Mouse (Mus musculus): ENCODE data around the gene Nfatc2.

The Nfatc2 gene

GRCm38 (mm10) chr2:168438981-168439452, 162.4 kb downstream of the Nfatc2 start:
- no peak for DNase-seq (ENCODE audit: low spot score)

GRCm38 (mm10) chr2:168434187-168434586, 167.3 kb downstream of the Nfatc2 start:
- DNase-seq (ENCODE audit: low spot score) = no peak

GRCm38 (mm10) chr2:168433392-168433791, 168.1 kb downstream of the Nfatc2 start:
- DNase-seq (ENCODE audit: low spot score) = no peak

DNA sequence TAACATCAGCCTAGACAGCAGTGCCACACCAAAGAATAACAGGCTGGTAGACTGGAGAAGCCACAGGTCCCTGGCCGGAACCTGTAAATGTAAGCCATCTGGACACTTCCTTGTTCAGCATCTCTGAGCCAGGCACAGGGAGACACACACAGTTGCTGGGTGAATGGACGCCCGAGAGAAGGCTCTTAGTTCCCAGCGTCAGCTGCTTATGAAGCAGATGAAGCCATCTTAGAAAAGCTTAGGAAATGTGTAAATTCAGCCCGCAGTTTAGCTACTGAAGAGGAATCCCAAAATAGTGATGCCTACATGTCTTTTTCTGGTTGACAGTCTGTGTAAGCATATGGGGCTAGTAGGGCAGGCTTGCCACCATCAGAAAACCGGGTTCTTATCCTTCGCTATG, 169.1 kb downstream of the Nfatc2 start:
- no peak for DNase-seq (ENCODE audit: low spot score)

DNA sequence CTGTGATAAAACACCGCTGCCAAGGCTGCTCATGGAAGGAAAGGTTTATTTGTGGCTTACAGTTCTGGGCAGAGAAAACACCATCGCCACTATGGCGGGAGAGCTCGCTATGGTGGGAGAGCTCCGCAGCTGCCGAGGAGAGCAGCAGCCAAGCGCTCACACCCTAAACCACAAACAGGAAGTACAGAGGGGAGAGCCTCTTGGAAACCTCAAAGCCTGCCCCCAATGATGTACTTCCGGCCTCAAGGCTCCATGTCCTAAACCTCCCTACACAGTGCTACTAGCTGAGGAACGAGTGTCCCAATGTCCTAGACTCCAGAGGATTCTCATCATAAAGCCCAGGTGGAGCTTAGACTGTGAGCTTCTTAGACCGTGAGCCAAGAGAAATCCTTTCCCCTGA, 171.9 kb downstream of the Nfatc2 start:
- DNase-seq (ENCODE audit: low spot score) = no peak

DNA sequence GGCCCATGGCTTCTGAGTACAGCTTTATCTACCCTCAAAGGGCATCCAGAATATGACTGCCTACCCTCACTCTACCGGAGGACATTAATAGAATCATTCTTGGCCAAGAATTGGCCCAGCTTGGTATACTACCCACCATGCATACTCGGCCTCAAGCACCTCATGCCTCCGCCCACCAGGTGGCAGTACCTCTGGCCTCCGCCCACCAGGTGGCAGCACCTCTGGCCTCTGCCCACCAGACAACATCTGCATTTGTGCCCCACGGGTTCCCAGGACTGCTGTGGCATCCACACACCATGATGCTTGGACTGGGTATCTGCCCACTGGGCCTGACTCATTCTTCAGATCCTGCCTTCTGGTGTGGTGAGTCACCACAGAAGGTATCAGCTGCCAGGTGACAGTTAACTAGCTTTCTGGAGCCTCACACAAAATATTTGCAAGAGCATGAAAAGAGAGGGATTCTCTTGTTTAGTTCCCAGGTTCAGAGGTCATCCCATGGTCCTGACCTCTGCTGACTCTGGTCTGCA, 173.0 kb downstream of the Nfatc2 start:
- DNase-seq (ENCODE audit: low spot score) = no peak

Measured in urinary bladder, postnatal 10 days (tissue).